Mouse (Mus musculus) erythroblast, embryonic 14.5 days (primary cell): ENCODE data around the gene Dlgap4. TPM values are rescaled to one million over a fixed set of nuclear protein-coding genes. Genes with fewer than 3 reads are reported as not detected.
A peak's percentile ranks its signal among the peaks of the same experiment; 100 is the strongest.

Experiments
- H3K27me3 ChIP-seq: 2 replicates; pipeline ENCODE4 v1.6.1; 2012; ENCODE audit warnings: inconsistent platforms; ENCODE audit not compliant: control insufficient read depth
- H3K36me3 ChIP-seq: 2 replicates; pipeline ENCODE4 v1.6.1; 2012; ENCODE audit warnings: mild to moderate bottlenecking, inconsistent platforms; ENCODE audit not compliant: control insufficient read depth
- H3K4me1 ChIP-seq: 2 replicates; pipeline ENCODE4 v1.6.1; 2012; ENCODE audit warnings: inconsistent platforms; ENCODE audit not compliant: control insufficient read depth
- H3K4me3 ChIP-seq: replicated peaks from 2 replicates; pipeline ENCODE3; 2012; ENCODE audit warnings: moderate library complexity, mild to moderate bottlenecking, inconsistent platforms
- H3K9me3 ChIP-seq: 2 replicates; pipeline ENCODE4 v1.6.1; 2012; ENCODE audit warnings: low read length, inconsistent platforms, mixed read lengths; ENCODE audit not compliant: control insufficient read depth
- GATA1 ChIP-seq: IDR thresholded peaks from 2 replicates; pipeline ENCODE4 v1.6.1; 2012; ENCODE audit warnings: low read length, inconsistent platforms, mixed read lengths
- TAL1 ChIP-seq: IDR thresholded peaks from 3 replicates; pipeline ENCODE4 v1.6.1; 2012; ENCODE audit warnings: low read length, inconsistent platforms, mixed read lengths
- polyA plus RNA-seq: library from polyadenylated mRNA; stranded (reverse); fragments of >175 nt; gene quantifications from 2 replicates; pipeline ENCODE4 v1.2.3, GENCODE M21; 2012

Gene Dlgap4
- polyA plus RNA-seq, 1 experiment = 2.2 TPM

DNA sequence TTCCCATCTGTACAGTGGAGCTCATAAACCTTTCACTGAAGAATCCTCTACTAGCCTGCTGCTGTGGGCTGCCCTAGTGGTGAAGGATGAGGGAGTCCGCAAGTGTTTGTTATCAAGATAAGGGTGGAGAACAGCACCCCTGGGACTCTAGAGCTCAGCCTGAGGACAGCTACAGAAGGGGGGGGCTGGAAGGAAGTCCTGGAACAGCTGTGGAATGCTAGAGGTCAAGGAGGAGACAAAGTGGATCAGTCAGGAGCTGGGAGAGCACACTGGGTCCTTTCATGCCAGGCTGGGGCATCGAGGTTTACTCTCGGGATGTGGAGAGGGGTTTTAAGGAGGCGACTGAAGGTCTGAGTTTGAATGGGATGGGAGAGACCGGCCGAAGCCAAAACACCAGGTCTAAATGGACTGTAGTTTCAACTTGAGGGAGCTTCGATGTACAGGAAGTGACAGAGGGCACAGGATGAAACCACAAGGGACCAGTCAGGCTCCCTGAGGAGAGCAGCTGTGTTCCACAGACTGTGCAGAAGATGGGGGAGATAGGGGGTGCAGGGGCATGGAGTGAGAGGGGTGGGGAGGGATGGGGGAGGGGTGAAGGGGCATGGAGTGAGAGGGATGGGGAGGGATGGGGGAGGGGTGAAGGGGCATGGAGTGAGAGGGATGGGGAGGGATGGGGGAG, 164.0 kb downstream of the Dlgap4 start:
- Histone ChIP-seq H3K27me3 (peaks cover 22% of the 10 kb centered on the region), H3K4me1 (peaks cover 59% of the 10 kb centered on the region), H3K36me3 (no peaks in the 10 kb centered on the region; the same call in 1 of the 2 replicates), H3K9me3 (no peaks in the 10 kb centered on the region), H3K4me3 (no peak overlapping the region)
- TF ChIP-seq GATA1 (no peak; the same call in 1 of the 2 replicates), TAL1 (no peak)

DNA sequence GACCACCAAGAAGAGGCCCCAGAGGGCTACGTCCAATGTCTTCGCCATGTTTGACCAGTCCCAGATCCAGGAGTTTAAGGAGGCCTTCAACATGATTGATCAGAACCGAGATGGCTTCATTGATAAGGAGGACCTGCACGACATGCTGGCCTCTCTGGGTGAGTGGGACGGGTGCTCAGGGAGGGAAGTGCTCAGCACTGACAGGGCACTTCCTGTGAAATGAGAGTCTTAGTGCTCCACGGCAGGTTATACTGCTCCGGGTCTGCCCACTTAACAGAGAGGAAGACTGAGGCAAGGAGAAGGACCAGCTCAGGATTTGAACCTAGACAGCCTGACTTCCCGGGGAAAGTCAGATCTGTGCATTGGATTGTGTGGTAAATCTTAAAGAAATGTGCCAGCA, 165.1 kb downstream of the Dlgap4 start:
- Histone ChIP-seq H3K9me3 (no peaks in the 10 kb centered on the region), H3K27me3 (peaks cover 22% of the 10 kb centered on the region), H3K36me3 (peaks cover 2% of the 10 kb centered on the region; the same call in 1 of the 2 replicates), H3K4me3 (no peak overlapping the region), H3K4me1 (peaks cover 70% of the 10 kb centered on the region)
- TF ChIP-seq TAL1 = no peak
- TF ChIP-seq GATA1 = no peak

- no peaks in the 10 kb centered on the region for H3K9me3 ChIP-seq
- peaks cover 22% of the 10 kb centered on the region for H3K27me3 ChIP-seq
- TF ChIP-seq TAL1 (no peak), GATA1 (no peak)
- no peak overlapping the region for H3K4me3 ChIP-seq
- peaks cover 2% of the 10 kb centered on the region; the same call in 1 of the 2 replicates for H3K36me3 ChIP-seq
- peaks cover 74% of the 10 kb centered on the region for H3K4me1 ChIP-seq
These were observed 165.5 kb downstream of the Dlgap4 start for GRCm38 (mm10) chr2:156779036-156779435.

DNA sequence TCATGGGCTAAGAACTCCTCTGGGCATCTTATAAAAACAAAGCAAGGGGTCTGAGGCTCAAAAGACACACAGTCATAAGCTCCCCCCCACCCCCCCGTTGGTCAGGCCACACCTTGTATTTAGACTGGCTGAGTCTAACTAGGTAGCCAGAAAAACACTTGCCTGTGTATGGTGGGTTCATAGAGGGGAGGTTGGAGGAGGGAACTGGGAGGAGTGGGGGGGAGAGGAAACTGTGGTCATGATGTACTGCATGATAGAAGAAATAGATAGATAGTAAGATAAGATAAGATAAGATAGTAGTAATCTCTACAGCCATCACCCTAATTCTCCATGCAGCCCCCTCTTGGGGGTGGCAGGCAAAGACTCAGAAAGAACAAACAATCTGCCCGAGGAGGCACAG, 166.0 kb downstream of the Dlgap4 start:
- Histone ChIP-seq H3K36me3 (peaks cover 2% of the 10 kb centered on the region; the same call in 1 of the 2 replicates), H3K9me3 (no peaks in the 10 kb centered on the region), H3K27me3 (peaks cover 20% of the 10 kb centered on the region), H3K4me3 (no peak overlapping the region), H3K4me1 (peaks cover 79% of the 10 kb centered on the region)
- no peak for TF ChIP-seq TAL1
- no peak for TF ChIP-seq GATA1

- Histone ChIP-seq H3K9me3 (no peaks in the 10 kb centered on the region), H3K36me3 (peaks cover 2% of the 10 kb centered on the region; the same call in 1 of the 2 replicates), H3K27me3 (peaks cover 14% of the 10 kb centered on the region), H3K4me3 (no peak overlapping the region), H3K4me1 (peaks cover 82% of the 10 kb centered on the region)
- no peak for TF ChIP-seq TAL1
- TF ChIP-seq GATA1 = no peak
These were observed 166.6 kb downstream of the Dlgap4 start for GRCm38 (mm10) chr2:156780129-156780528.

DNA sequence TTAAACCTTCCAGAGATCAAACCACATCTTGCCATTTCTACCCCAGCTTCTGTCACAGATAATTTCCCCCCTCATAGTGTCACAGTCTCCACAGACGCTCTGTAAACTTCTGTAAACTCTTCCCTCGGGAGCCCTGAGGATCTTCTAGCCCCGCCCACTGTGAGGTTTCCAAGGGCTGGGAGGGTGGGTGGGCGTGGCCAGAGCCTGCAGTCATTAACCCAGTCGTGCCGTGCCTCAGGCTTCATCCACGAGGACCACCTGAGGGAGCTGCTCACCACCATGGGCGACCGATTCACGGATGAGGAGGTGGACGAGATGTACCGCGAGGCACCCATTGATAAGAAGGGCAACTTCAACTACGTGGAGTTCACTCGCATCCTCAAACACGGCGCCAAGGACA, 167.2 kb downstream of the Dlgap4 start:
- Histone ChIP-seq H3K27me3 (peaks cover 8% of the 10 kb centered on the region), H3K4me3 (peak overlapping the region; percentile 37), H3K36me3 (peaks cover 2% of the 10 kb centered on the region; the same call in 1 of the 2 replicates), H3K9me3 (peaks cover 3% of the 10 kb centered on the region), H3K4me1 (peaks cover 80% of the 10 kb centered on the region)
- no peak for TF ChIP-seq TAL1
- TF ChIP-seq GATA1 = no peak

GRCm38 (mm10) chr2:156781281-156781680, 167.8 kb downstream of the Dlgap4 start:
- H3K9me3 ChIP-seq = peaks cover 5% of the 10 kb centered on the region
- H3K4me1 ChIP-seq = peaks cover 77% of the 10 kb centered on the region
- H3K36me3 ChIP-seq = peaks cover 4% of the 10 kb centered on the region
- TF ChIP-seq TAL1 (no peak), GATA1 (no peak)
- peaks cover 2% of the 10 kb centered on the region; the same call in 1 of the 2 replicates for H3K27me3 ChIP-seq
- H3K4me3 ChIP-seq = peak overlapping the region; percentile 37

- Histone ChIP-seq H3K27me3 (peaks cover 2% of the 10 kb centered on the region; the same call in 1 of the 2 replicates), H3K9me3 (peaks cover 7% of the 10 kb centered on the region), H3K4me1 (peaks cover 76% of the 10 kb centered on the region), H3K36me3 (peaks cover 4% of the 10 kb centered on the region), H3K4me3 (peak overlapping the region; percentile 2)
- TF ChIP-seq GATA1 = no peak
- no peak for TF ChIP-seq TAL1
These were observed 168.5 kb downstream of the Dlgap4 start for GRCm38 (mm10) chr2:156781836-156782480.

DNA sequence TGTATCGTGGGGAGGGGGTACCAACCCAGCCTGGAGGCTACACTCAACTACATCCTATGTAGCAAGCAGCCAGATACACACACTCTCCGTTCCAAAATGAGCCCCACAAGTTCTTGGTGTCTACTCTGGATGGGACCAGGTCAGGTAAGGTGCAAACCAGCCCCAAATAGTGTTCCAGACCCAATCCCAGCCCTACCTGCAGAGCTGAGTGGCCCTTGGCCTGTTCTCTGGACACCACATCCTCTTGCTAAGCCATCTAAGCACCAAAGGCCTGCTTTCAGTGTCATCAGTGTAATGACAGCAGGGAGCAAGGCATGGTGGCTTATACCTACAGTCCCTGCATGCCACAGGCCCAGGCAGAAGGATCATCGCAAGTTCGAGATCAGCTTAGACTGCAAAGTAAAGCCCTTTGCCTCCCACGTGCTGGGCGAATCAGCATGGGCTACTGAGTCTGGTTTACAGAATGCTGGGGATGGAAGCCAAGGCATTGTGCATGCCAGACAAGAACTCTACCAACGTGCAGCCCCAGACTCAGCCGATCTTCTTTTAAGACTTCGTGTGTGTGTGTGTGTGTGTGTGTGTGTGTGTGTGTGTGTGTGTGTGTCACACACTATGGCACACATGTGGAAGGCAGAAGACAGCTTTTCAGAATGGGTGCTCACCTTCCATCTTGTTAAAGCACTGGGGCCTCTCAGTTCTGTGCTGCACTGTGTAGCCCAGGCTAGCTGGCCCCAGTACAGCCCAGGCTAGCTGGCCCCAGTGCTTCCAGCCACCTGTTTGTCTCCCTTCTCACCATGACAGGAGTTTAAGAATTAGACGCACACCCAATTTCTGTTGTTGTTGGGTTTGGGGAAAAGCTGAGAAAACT, 169.2 kb downstream of the Dlgap4 start:
- Histone ChIP-seq H3K36me3 (peaks cover 4% of the 10 kb centered on the region), H3K27me3 (no peaks in the 10 kb centered on the region), H3K4me3 (peak overlapping the region; percentile 2), H3K4me1 (peaks cover 68% of the 10 kb centered on the region), H3K9me3 (peaks cover 7% of the 10 kb centered on the region)
- TF ChIP-seq TAL1 (no peak), GATA1 (no peak)
